Mouse (Mus musculus): ENCODE measurements around the gene Ovch2.

The Ovch2 gene

GRCm38 (mm10) chr7:107745111-107745510 is 55.9 kb downstream of the Ovch2 start:
- DNase-seq (ENCODE audit: low read depth, low spot score): no peak

- DNase-seq (ENCODE audit: low read depth, low spot score): no peak
These were observed 56.6 kb downstream of the Ovch2 start for GRCm38 (mm10) chr7:107744454-107744853.

- no peak for DNase-seq (ENCODE audit: low read depth, low spot score)
These were observed 58.0 kb downstream of the Ovch2 start for GRCm38 (mm10) chr7:107742963-107743465.

GRCm38 (mm10) chr7:107738726-107739125 is 62.3 kb downstream of the Ovch2 start:
- peak; percentile 22 for DNase-seq (ENCODE audit: low read depth, low spot score)

- DNase-seq (ENCODE audit: low read depth, low spot score): no peak
These were observed 67.8 kb downstream of the Ovch2 start for GRCm38 (mm10) chr7:107733162-107733561.

All from A20 (cell line).